12 mouse cellular contexts compared by ENCODE assay signal in genomic region chr7:115192992-115193761, GRCm38 (mm10).
A peak's percentile ranks its signal among the peaks of the same experiment; 100 is the strongest.
DNase-seq lines count a peak whose midpoint lies in the region; ATAC-seq lines count a peak whose summit lies in the region.
"Had no signal": no experiment of that assay in that cellular context is flagged by ENCODE, and none has a peak within 500 bp of the region (broad histone marks: within the 10 kb centered on the region; RNA-seq: fewer than 3 reads in every experiment).

No protein-coding gene starts in this region.

- H3K4me2 ChIP-seq in neural tube, embryonic 12.5 days (replicated peaks): no peak overlapping the region
- H3K4me2 ChIP-seq in forebrain, embryonic 13.5 days: peak overlapping the region; percentile 21; the same call in 1 of the 2 replicates
- H3K4me2 ChIP-seq in midbrain, embryonic 14.5 days (ENCODE audit: low read length): no peak overlapping the region
- H3K4me2 ChIP-seq: lung, embryonic 14.5 days had no signal

- no peak for DNase-seq in neural tube, embryonic 10.5 days (ENCODE audit: extremely low spot score, low spot score)
- DNase-seq in midbrain, embryonic 14.5 days: peak; percentile 61
- no peak for DNase-seq in heart, postnatal 14 days
- no peak for DNase-seq in gastrocnemius, postnatal 36 days
- no peak for DNase-seq in heart, postnatal 25 days (ENCODE audit: low spot score)
- DNase-seq: cerebellum, postnatal 10 days; heart, postnatal 36 days; kidney, postnatal 14 days; lung, embryonic 14.5 days; thymus, postnatal 25 days had no signal

- H3K27ac ChIP-seq in neural tube, embryonic 12.5 days: no peak overlapping the region
- peak overlapping the region; percentile 41 for H3K27ac ChIP-seq in forebrain, embryonic 13.5 days
- H3K27ac ChIP-seq in midbrain, embryonic 14.5 days (replicated peaks; ENCODE audit: low read depth, low read length): no peak overlapping the region

- H3K36me3 ChIP-seq in neural tube, embryonic 12.5 days: no peaks in the 10 kb centered on the region
- no peaks in the 10 kb centered on the region for H3K36me3 ChIP-seq in forebrain, embryonic 13.5 days (ENCODE audit: poor library complexity, severe bottlenecking)
- H3K36me3 ChIP-seq in midbrain, embryonic 14.5 days (ENCODE audit: control insufficient read depth, insufficient read depth, low read length): no peaks in the 10 kb centered on the region

- H3K9ac ChIP-seq in neural tube, embryonic 12.5 days: no peak overlapping the region
- H3K9ac ChIP-seq in forebrain, embryonic 13.5 days: no peak overlapping the region
- H3K9ac ChIP-seq in midbrain, embryonic 14.5 days (replicated peaks; ENCODE audit: low read length): no peak overlapping the region
- H3K9ac ChIP-seq: lung, embryonic 14.5 days had no signal

- H3K9me3 ChIP-seq in neural tube, embryonic 12.5 days: no peaks in the 10 kb centered on the region
- H3K9me3 ChIP-seq in forebrain, embryonic 13.5 days (replicated peaks): no peaks in the 10 kb centered on the region
- H3K9me3 ChIP-seq in midbrain, embryonic 14.5 days (ENCODE audit: control insufficient read depth, low read length): no peaks in the 10 kb centered on the region

- intact Hi-C loops in heart, postnatal 14 days (cut with DNase I): no loop called here
- intact Hi-C loops in gastrocnemius, postnatal 36 days (cut with DNase I): no loop called here
- intact Hi-C loops in heart, postnatal 25 days (cut with DNase I): no loop called here

- H3K4me3 ChIP-seq in neural tube, embryonic 12.5 days: no peak overlapping the region
- H3K4me3 ChIP-seq in forebrain, embryonic 13.5 days: no peak overlapping the region
- no peak overlapping the region for H3K4me3 ChIP-seq in midbrain, embryonic 14.5 days (replicated peaks; ENCODE audit: low read depth, low read length)

- 17% methylated on average over 9 of the region's 9 CpGs for WGBS in neural tube, embryonic 12.5 days
- WGBS in forebrain, embryonic 13.5 days: 4% methylated on average over 9 of the region's 9 CpGs
- WGBS in midbrain, embryonic 14.5 days: 14% methylated on average over 9 of the region's 9 CpGs

- no peaks in the 10 kb centered on the region for H3K27me3 ChIP-seq in neural tube, embryonic 12.5 days (replicated peaks)
- H3K27me3 ChIP-seq in forebrain, embryonic 13.5 days: peaks cover 67% of the 10 kb centered on the region
- H3K27me3 ChIP-seq in midbrain, embryonic 14.5 days (ENCODE audit: control insufficient read depth, insufficient read depth, low read length): no peaks in the 10 kb centered on the region

- no peaks in the 10 kb centered on the region for H3K4me1 ChIP-seq in neural tube, embryonic 12.5 days
- H3K4me1 ChIP-seq in forebrain, embryonic 13.5 days: peaks cover 26% of the 10 kb centered on the region
- peaks cover 6% of the 10 kb centered on the region; the same call in 1 of the 2 replicates for H3K4me1 ChIP-seq in midbrain, embryonic 14.5 days (ENCODE audit: control insufficient read depth, insufficient read depth, low read length)

- ATAC-seq in neural tube, embryonic 12.5 days (ENCODE audit: low FRiP score, low read depth): peak; percentile 37; the same call in 1 of the 2 replicates
- peak; percentile 90 for ATAC-seq in forebrain, embryonic 13.5 days
- no peak for ATAC-seq in midbrain, embryonic 14.5 days (ENCODE audit: low FRiP score, low TSS enrichment)
